Mouse (Mus musculus): ENCODE data around the gene Cadm2. TPM values are rescaled to one million over a fixed set of nuclear protein-coding genes. Genes with fewer than 3 reads are reported as not detected.

Cadm2 gene
- polyA plus RNA-seq, 1 experiment from 2014 or later = 13.4 TPM

- no peak overlapping the region for H3K9ac ChIP-seq (ENCODE audit: low read length)
- WGBS = 20% methylated on average over 1 of the region's 1 CpGs
- H3K27ac ChIP-seq (ENCODE audit: low read depth, low read length) = no peak overlapping the region
- H3K4me2 ChIP-seq (ENCODE audit: low read length) = no peak overlapping the region
- H3K27me3 ChIP-seq (replicated peaks; ENCODE audit: control insufficient read depth, insufficient read depth, low read length) = no peaks in the 10 kb centered on the region
- H3K4me3 ChIP-seq (ENCODE audit: low read depth, low read length) = no peak overlapping the region
- H3K36me3 ChIP-seq (ENCODE audit: control insufficient read depth, insufficient read depth, low read length) = no peaks in the 10 kb centered on the region
- DNase-seq (ENCODE audit: low spot score) (peak; percentile 14), ATAC-seq (no peak)
- no peaks in the 10 kb centered on the region for H3K9me3 ChIP-seq (replicated peaks; ENCODE audit: control insufficient read depth, low read length)
- peaks cover 3% of the 10 kb centered on the region; the same call in 1 of the 2 replicates for H3K4me1 ChIP-seq (ENCODE audit: control insufficient read depth, insufficient read depth, low read length)
These were observed 695.2 kb downstream of the Cadm2 start for GRCm38 (mm10) chr16:66925517-66925916.

- 75% methylated on average over 2 of the region's 2 CpGs for WGBS
- H3K9ac ChIP-seq (ENCODE audit: low read length) = no peak overlapping the region
- no peak overlapping the region for H3K4me3 ChIP-seq (ENCODE audit: low read depth, low read length)
- DNase-seq (ENCODE audit: low spot score) (no peak), ATAC-seq (no peak)
- H3K9me3 ChIP-seq (replicated peaks; ENCODE audit: control insufficient read depth, low read length) = no peaks in the 10 kb centered on the region
- H3K27ac ChIP-seq (ENCODE audit: low read depth, low read length) = no peak overlapping the region
- no peaks in the 10 kb centered on the region for H3K27me3 ChIP-seq (replicated peaks; ENCODE audit: control insufficient read depth, insufficient read depth, low read length)
- H3K4me1 ChIP-seq (ENCODE audit: control insufficient read depth, insufficient read depth, low read length) = peaks cover 3% of the 10 kb centered on the region; the same call in 1 of the 2 replicates
- no peaks in the 10 kb centered on the region for H3K36me3 ChIP-seq (ENCODE audit: control insufficient read depth, insufficient read depth, low read length)
- H3K4me2 ChIP-seq (ENCODE audit: low read length) = no peak overlapping the region
These were observed 698.0 kb downstream of the Cadm2 start for GRCm38 (mm10) chr16:66922753-66923152.

GRCm38 (mm10) chr16:66921414-66921915 lies 699.2 kb downstream of the Cadm2 start:
- Histone ChIP-seq H3K9me3 (replicated peaks; ENCODE audit: control insufficient read depth, low read length) (no peaks in the 10 kb centered on the region), H3K36me3 (ENCODE audit: control insufficient read depth, insufficient read depth, low read length) (no peaks in the 10 kb centered on the region), H3K4me3 (ENCODE audit: low read depth, low read length) (no peak overlapping the region), H3K27me3 (replicated peaks; ENCODE audit: control insufficient read depth, insufficient read depth, low read length) (no peaks in the 10 kb centered on the region), H3K4me1 (ENCODE audit: control insufficient read depth, insufficient read depth, low read length) (peaks cover 3% of the 10 kb centered on the region; the same call in 1 of the 2 replicates), H3K27ac (ENCODE audit: low read depth, low read length) (no peak overlapping the region), H3K9ac (ENCODE audit: low read length) (no peak overlapping the region), H3K4me2 (ENCODE audit: low read length) (no peak overlapping the region)
- ATAC-seq (no peak), DNase-seq (ENCODE audit: low spot score) (no peak)
- WGBS = 92% methylated on average over 1 of the region's 1 CpGs

GRCm38 (mm10) chr16:66919889-66920402 lies 700.8 kb downstream of the Cadm2 start:
- no peaks in the 10 kb centered on the region for H3K4me1 ChIP-seq (ENCODE audit: control insufficient read depth, insufficient read depth, low read length)
- H3K9me3 ChIP-seq (replicated peaks; ENCODE audit: control insufficient read depth, low read length) = no peaks in the 10 kb centered on the region
- no peak overlapping the region for H3K27ac ChIP-seq (ENCODE audit: low read depth, low read length)
- peak; percentile 33 for DNase-seq (ENCODE audit: low spot score)
- no peaks in the 10 kb centered on the region for H3K36me3 ChIP-seq (ENCODE audit: control insufficient read depth, insufficient read depth, low read length)
- no peak overlapping the region for H3K4me3 ChIP-seq (ENCODE audit: low read depth, low read length)
- H3K4me2 ChIP-seq (ENCODE audit: low read length) = no peak overlapping the region
- H3K27me3 ChIP-seq (replicated peaks; ENCODE audit: control insufficient read depth, insufficient read depth, low read length) = no peaks in the 10 kb centered on the region
- ATAC-seq = peak; percentile 34; the same call in 1 of the 2 replicates
- 59% methylated on average over 12 of the region's 12 CpGs for WGBS
- H3K9ac ChIP-seq (ENCODE audit: low read length) = no peak overlapping the region

GRCm38 (mm10) chr16:66901801-66902200 lies 718.9 kb downstream of the Cadm2 start:
- no peaks in the 10 kb centered on the region for H3K4me1 ChIP-seq (ENCODE audit: control insufficient read depth, insufficient read depth, low read length)
- no peaks in the 10 kb centered on the region for H3K9me3 ChIP-seq (replicated peaks; ENCODE audit: control insufficient read depth, low read length)
- 59% methylated on average over 3 of the region's 3 CpGs for WGBS
- ATAC-seq = no peak
- H3K9ac ChIP-seq (ENCODE audit: low read length) = no peak overlapping the region
- H3K4me2 ChIP-seq (ENCODE audit: low read length) = no peak overlapping the region
- H3K27ac ChIP-seq (ENCODE audit: low read depth, low read length) = no peak overlapping the region
- no peaks in the 10 kb centered on the region for H3K27me3 ChIP-seq (replicated peaks; ENCODE audit: control insufficient read depth, insufficient read depth, low read length)
- DNase-seq (ENCODE audit: low spot score) = peak; percentile 42
- H3K36me3 ChIP-seq (ENCODE audit: control insufficient read depth, insufficient read depth, low read length) = no peaks in the 10 kb centered on the region
- no peak overlapping the region for H3K4me3 ChIP-seq (ENCODE audit: low read depth, low read length)

GRCm38 (mm10) chr16:66900664-66901063 lies 720.0 kb downstream of the Cadm2 start:
- ATAC-seq (peak; percentile 54; the same call in 1 of the 2 replicates), DNase-seq (ENCODE audit: low spot score) (peak; percentile 68)
- Histone ChIP-seq H3K4me1 (ENCODE audit: control insufficient read depth, insufficient read depth, low read length) (no peaks in the 10 kb centered on the region), H3K4me2 (ENCODE audit: low read length) (no peak overlapping the region), H3K9me3 (replicated peaks; ENCODE audit: control insufficient read depth, low read length) (no peaks in the 10 kb centered on the region), H3K27ac (ENCODE audit: low read depth, low read length) (no peak overlapping the region), H3K36me3 (ENCODE audit: control insufficient read depth, insufficient read depth, low read length) (no peaks in the 10 kb centered on the region), H3K9ac (ENCODE audit: low read length) (no peak overlapping the region), H3K27me3 (replicated peaks; ENCODE audit: control insufficient read depth, insufficient read depth, low read length) (no peaks in the 10 kb centered on the region), H3K4me3 (ENCODE audit: low read depth, low read length) (no peak overlapping the region)
- WGBS = 41% methylated on average over 4 of the region's 4 CpGs

GRCm38 (mm10) chr16:66892359-66892758 lies 728.3 kb downstream of the Cadm2 start:
- no peak overlapping the region for H3K27ac ChIP-seq (ENCODE audit: low read depth, low read length)
- WGBS = 91% methylated on average over 6 of the region's 6 CpGs
- H3K27me3 ChIP-seq (replicated peaks; ENCODE audit: control insufficient read depth, insufficient read depth, low read length) = no peaks in the 10 kb centered on the region
- DNase-seq (ENCODE audit: low spot score) (no peak), ATAC-seq (no peak)
- H3K36me3 ChIP-seq (ENCODE audit: control insufficient read depth, insufficient read depth, low read length) = no peaks in the 10 kb centered on the region
- no peaks in the 10 kb centered on the region for H3K4me1 ChIP-seq (ENCODE audit: control insufficient read depth, insufficient read depth, low read length)
- no peak overlapping the region for H3K9ac ChIP-seq (ENCODE audit: low read length)
- no peak overlapping the region for H3K4me2 ChIP-seq (ENCODE audit: low read length)
- no peak overlapping the region for H3K4me3 ChIP-seq (ENCODE audit: low read depth, low read length)
- no peaks in the 10 kb centered on the region for H3K9me3 ChIP-seq (replicated peaks; ENCODE audit: control insufficient read depth, low read length)

- ATAC-seq (no peak), DNase-seq (ENCODE audit: low spot score) (no peak)
- Histone ChIP-seq H3K27ac (ENCODE audit: low read depth, low read length) (no peak overlapping the region), H3K4me3 (ENCODE audit: low read depth, low read length) (no peak overlapping the region), H3K27me3 (replicated peaks; ENCODE audit: control insufficient read depth, insufficient read depth, low read length) (no peaks in the 10 kb centered on the region), H3K4me2 (ENCODE audit: low read length) (no peak overlapping the region), H3K36me3 (ENCODE audit: control insufficient read depth, insufficient read depth, low read length) (no peaks in the 10 kb centered on the region), H3K9ac (ENCODE audit: low read length) (no peak overlapping the region), H3K4me1 (ENCODE audit: control insufficient read depth, insufficient read depth, low read length) (no peaks in the 10 kb centered on the region), H3K9me3 (replicated peaks; ENCODE audit: control insufficient read depth, low read length) (no peaks in the 10 kb centered on the region)
- 72% methylated on average over 6 of the region's 6 CpGs for WGBS
These were observed 729.0 kb downstream of the Cadm2 start for GRCm38 (mm10) chr16:66891559-66892247.

- H3K36me3 ChIP-seq (ENCODE audit: control insufficient read depth, insufficient read depth, low read length) = no peaks in the 10 kb centered on the region
- no peak overlapping the region for H3K4me3 ChIP-seq (ENCODE audit: low read depth, low read length)
- WGBS = 90% methylated on average over 8 of the region's 8 CpGs
- H3K4me1 ChIP-seq (ENCODE audit: control insufficient read depth, insufficient read depth, low read length) = no peaks in the 10 kb centered on the region
- H3K9me3 ChIP-seq (replicated peaks; ENCODE audit: control insufficient read depth, low read length) = no peaks in the 10 kb centered on the region
- H3K9ac ChIP-seq (ENCODE audit: low read length) = no peak overlapping the region
- H3K27ac ChIP-seq (ENCODE audit: low read depth, low read length) = no peak overlapping the region
- DNase-seq (ENCODE audit: low spot score) = no peak
- H3K4me2 ChIP-seq (ENCODE audit: low read length) = no peak overlapping the region
- ATAC-seq = no peak
- no peaks in the 10 kb centered on the region for H3K27me3 ChIP-seq (replicated peaks; ENCODE audit: control insufficient read depth, insufficient read depth, low read length)
These were observed 730.8 kb downstream of the Cadm2 start for GRCm38 (mm10) chr16:66889907-66890306.
